Mouse (Mus musculus) liver, embryonic 15.5 days (tissue): ENCODE data around the gene Ppp1r12a. TPM values are rescaled to one million over a fixed set of nuclear protein-coding genes. Genes with fewer than 3 reads are reported as not detected.

Experiments used
- ATAC-seq: fragments of 200-750 bp; cut with Nextera tagmentation; 2 replicates; pipeline ENCODE4 v1.8.0; 2017; ENCODE audit warnings: moderate number of reproducible peaks, mild to moderate bottlenecking, moderate library complexity; ENCODE audit not compliant: insufficient read depth
- H3K27ac ChIP-seq: fragments of 300-500 bp; sonication (generic); replicated peaks from 2 replicates; pipeline ENCODE4 v1.5.1; 2015; ENCODE audit warnings: mild to moderate bottlenecking, inconsistent platforms
- H3K27me3 ChIP-seq: fragments of 300-500 bp; sonication (generic); 2 replicates; pipeline ENCODE4 v1.6.1; 2015; ENCODE audit warnings: mild to moderate bottlenecking, inconsistent platforms
- H3K36me3 ChIP-seq: fragments of 300-500 bp; sonication (generic); replicated peaks from 2 replicates; pipeline ENCODE4 v1.6.1; 2015; ENCODE audit warnings: moderate library complexity, mild to moderate bottlenecking, inconsistent platforms
- H3K4me1 ChIP-seq: fragments of 300-500 bp; sonication (generic); replicated peaks from 2 replicates; pipeline ENCODE4 v1.6.1; 2015; ENCODE audit warnings: inconsistent platforms
- H3K4me2 ChIP-seq: fragments of 300-500 bp; sonication (generic); 2 replicates; pipeline ENCODE4 v1.6.1; 2015; ENCODE audit warnings: moderate library complexity, mild to moderate bottlenecking, inconsistent platforms
- H3K4me3 ChIP-seq: fragments of 300-500 bp; sonication (generic); replicated peaks from 2 replicates; pipeline ENCODE4 v1.5.1; 2015; ENCODE audit warnings: mild to moderate bottlenecking, inconsistent platforms
- H3K9ac ChIP-seq: fragments of 300-500 bp; sonication (generic); 2 replicates; pipeline ENCODE4 v1.6.1; 2015; ENCODE audit warnings: moderate library complexity, mild to moderate bottlenecking, inconsistent platforms
- H3K9me3 ChIP-seq: fragments of 300-500 bp; sonication (generic); replicated peaks from 2 replicates; pipeline ENCODE4 v1.6.1; 2016; ENCODE audit warnings: inconsistent platforms
- WGBS: fragments of 180-500 bp; shearing (Covaris S2); methylation state at CpG from one replicate; pipeline ENCODE4 v1.1.7; 2015; ENCODE audit warnings: mixed read lengths; ENCODE audit not compliant: insufficient replicate concordance; 5-methylcytosine and 5-hydroxymethylcytosine counted together
- polyA plus RNA-seq: library from polyadenylated mRNA; unstranded; fragments of >200 nt; fragmentation: Nextera tagmentation; extraction: Ambion mirVana; gene quantifications from 2 replicates; pipeline ENCODE4 v1.2.1, GENCODE M21; 2015

The Ppp1r12a gene
- polyA plus RNA-seq, 1 experiment from 2014 or later, result 30.4 TPM

DNA sequence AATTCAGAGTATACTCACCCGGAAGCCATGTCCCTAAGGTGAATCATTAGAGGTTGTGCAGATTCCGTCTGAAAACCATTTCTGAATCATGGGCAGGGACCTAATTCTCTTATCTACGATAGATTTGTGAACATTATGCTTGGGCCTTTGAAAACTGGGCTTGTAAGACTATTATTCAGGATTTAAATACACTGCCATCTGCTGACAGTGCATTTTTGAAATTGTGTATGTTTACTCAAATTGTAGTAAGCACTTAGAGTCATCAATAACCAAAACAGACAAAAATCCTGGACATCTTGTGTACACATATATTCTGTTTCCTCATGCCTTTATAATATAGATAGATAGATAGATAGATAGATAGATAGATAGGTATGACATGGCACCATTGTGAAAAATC lies 19.9 kb downstream of the Ppp1r12a start:
- Histone ChIP-seq H3K4me3 (no peak overlapping the region), H3K9me3 (no peaks in the 10 kb centered on the region), H3K4me2 (no peak overlapping the region), H3K27me3 (no peaks in the 10 kb centered on the region), H3K27ac (no peak overlapping the region), H3K9ac (no peak overlapping the region), H3K36me3 (no peaks in the 10 kb centered on the region), H3K4me1 (peaks cover 38% of the 10 kb centered on the region)
- ATAC-seq, result no peak
- 59% methylated on average over 3 of the region's 3 CpGs for WGBS

DNA sequence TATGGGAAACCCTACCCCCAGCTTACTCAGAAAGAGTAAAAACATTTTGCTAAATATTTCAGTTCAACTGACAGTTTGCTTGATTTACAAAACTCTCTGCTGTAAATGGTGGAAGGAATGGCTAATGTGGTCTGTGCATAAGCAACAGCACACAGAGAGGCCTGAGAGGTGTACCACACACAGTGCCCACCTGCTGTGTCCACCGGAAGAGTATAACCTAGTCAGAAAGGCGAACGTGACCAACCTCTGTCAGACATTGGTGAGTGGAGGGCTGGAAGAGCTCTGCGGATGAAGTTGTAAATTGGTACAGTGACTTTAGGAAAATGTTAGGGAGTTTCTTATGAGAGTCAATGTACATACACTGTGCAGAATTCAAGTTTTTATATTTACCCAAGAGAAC lies 20.4 kb downstream of the Ppp1r12a start:
- Histone ChIP-seq H3K27me3 (no peaks in the 10 kb centered on the region), H3K9ac (no peak overlapping the region), H3K27ac (no peak overlapping the region), H3K4me3 (no peak overlapping the region), H3K9me3 (no peaks in the 10 kb centered on the region), H3K4me2 (no peak overlapping the region), H3K36me3 (no peaks in the 10 kb centered on the region), H3K4me1 (peaks cover 38% of the 10 kb centered on the region)
- ATAC-seq, result no peak
- 88% methylated on average over 4 of the region's 4 CpGs for WGBS

DNA sequence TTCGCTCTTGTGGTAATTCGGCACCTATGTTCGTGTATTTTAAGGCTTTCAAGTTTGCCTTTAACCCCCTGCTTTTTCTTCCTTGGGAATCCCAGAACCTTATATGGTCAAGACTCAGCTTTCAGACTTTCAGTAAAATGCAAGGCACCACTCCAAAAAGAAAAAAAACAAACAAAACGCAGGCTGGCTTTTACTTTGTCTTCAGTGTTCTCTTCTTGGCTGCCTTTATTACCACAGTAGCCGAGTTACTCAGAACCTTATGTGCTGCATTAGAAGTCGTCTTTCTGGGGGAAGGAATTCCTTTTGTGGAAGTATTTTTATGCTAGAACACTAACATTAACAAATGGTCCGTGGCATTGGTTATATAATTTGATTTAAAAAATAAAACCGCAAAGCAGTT lies 22.8 kb downstream of the Ppp1r12a start:
- no peak overlapping the region for H3K27ac ChIP-seq
- no peak for ATAC-seq
- no peaks in the 10 kb centered on the region for H3K27me3 ChIP-seq
- H3K9me3 ChIP-seq, result no peaks in the 10 kb centered on the region
- 76% methylated on average over 8 of the region's 8 CpGs for WGBS
- no peaks in the 10 kb centered on the region for H3K36me3 ChIP-seq
- peaks cover 15% of the 10 kb centered on the region for H3K4me1 ChIP-seq
- no peak overlapping the region for H3K4me2 ChIP-seq
- H3K4me3 ChIP-seq, result no peak overlapping the region
- H3K9ac ChIP-seq, result no peak overlapping the region

DNA sequence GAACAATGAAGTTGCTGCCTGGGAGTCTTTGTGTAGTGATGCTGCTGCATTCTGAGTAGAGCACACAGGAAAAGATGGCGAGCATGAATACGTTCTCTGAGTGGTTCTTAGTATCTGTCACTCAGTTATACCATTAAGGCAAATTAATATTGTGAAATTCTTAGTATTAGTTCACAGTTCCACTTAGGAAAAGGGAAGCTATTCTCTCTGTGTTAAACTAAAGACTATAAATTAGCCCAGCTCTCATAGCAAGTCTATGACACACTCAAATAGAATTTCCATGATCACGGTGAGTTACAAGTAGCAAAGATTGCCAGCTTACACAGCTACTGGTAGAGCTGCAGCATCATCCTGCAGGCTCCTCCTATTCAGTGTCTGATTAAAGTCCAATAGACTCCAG lies 23.3 kb downstream of the Ppp1r12a start:
- Histone ChIP-seq H3K36me3 (no peaks in the 10 kb centered on the region), H3K4me3 (no peak overlapping the region), H3K27ac (no peak overlapping the region), H3K4me2 (no peak overlapping the region), H3K9me3 (no peaks in the 10 kb centered on the region), H3K27me3 (no peaks in the 10 kb centered on the region), H3K9ac (no peak overlapping the region), H3K4me1 (peaks cover 13% of the 10 kb centered on the region)
- no peak for ATAC-seq
- 74% methylated on average over 3 of the region's 3 CpGs for WGBS

DNA sequence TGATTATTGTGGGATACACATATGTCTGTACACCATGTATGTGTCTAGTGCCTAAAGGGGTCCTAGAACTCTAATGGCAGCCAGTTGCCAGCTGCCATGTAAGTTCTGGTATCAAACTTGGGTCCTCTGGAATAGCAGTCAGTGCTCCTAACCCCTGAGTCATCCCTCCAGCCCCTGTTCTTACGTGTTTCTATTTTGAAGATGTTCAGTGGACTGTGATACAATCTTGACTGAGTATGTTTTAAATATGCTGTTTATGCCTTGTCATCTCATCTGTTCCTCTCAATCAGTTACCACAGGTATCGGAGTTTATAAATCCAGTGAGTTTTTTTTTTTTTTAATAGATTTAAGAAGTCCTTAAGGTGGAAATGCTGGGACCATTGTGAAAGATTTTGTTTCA lies 27.3 kb downstream of the Ppp1r12a start:
- Histone ChIP-seq H3K9me3 (no peaks in the 10 kb centered on the region), H3K4me2 (no peak overlapping the region), H3K36me3 (no peaks in the 10 kb centered on the region), H3K4me3 (no peak overlapping the region), H3K4me1 (0 out of 2 replicates have a peak, but pooled peaks cover 8% of the 10 kb centered on the region), H3K27ac (no peak overlapping the region), H3K9ac (no peak overlapping the region), H3K27me3 (no peaks in the 10 kb centered on the region)
- WGBS, result 62% methylated on average over 2 of the region's 2 CpGs
- no peak for ATAC-seq

DNA sequence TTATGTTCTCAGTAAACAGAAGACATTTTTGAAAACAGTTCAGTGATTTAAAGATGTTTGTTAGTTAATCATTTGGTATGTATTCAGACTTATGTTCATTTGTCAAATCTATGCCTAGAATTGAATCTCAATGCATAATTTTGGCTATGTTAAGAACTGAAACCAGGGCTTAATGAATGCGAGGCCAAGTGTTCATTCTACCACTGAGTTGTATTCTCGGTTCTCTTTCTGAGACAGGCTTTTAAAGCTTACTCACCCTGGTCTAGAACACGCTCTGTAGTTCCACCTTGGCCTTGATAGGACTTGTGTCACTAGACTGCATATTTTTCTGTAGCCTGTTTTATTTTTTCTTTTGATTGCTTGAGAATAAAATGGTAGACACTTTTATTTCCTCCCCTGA lies 28.0 kb downstream of the Ppp1r12a start:
- H3K27me3 ChIP-seq, result no peaks in the 10 kb centered on the region
- no peak overlapping the region for H3K27ac ChIP-seq
- H3K9ac ChIP-seq, result no peak overlapping the region
- WGBS, result 72% methylated on average over 3 of the region's 3 CpGs
- H3K4me1 ChIP-seq, result peaks cover 8% of the 10 kb centered on the region; the same call in 1 of the 2 replicates
- H3K36me3 ChIP-seq, result no peaks in the 10 kb centered on the region
- H3K9me3 ChIP-seq, result no peaks in the 10 kb centered on the region
- no peak overlapping the region for H3K4me2 ChIP-seq
- no peak for ATAC-seq
- H3K4me3 ChIP-seq, result no peak overlapping the region

DNA sequence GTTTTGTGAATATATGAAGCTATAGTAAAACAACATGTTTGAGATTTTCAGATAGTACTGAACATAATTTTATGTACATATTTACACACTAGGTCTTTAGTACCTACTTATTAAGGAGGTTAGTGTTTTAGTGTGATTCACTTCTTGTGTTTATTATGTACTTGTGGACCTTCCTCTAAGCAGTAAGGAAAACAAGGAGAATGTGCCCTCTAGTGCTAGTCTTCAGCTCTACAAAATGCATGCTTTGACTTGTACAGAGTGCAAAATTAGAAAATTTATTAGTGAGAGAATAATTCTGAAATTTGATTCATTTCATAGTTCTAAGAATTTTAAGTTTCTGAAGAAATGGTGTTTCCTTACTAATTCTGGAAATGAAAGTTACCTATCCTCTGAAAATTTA lies 28.6 kb downstream of the Ppp1r12a start:
- H3K9ac ChIP-seq, result no peak overlapping the region
- no peaks in the 10 kb centered on the region for H3K27me3 ChIP-seq
- no peak overlapping the region for H3K27ac ChIP-seq
- H3K9me3 ChIP-seq, result no peaks in the 10 kb centered on the region
- H3K36me3 ChIP-seq, result no peaks in the 10 kb centered on the region
- H3K4me1 ChIP-seq, result peaks cover 5% of the 10 kb centered on the region; the same call in 1 of the 2 replicates
- H3K4me3 ChIP-seq, result no peak overlapping the region
- no peak overlapping the region for H3K4me2 ChIP-seq
- no peak for ATAC-seq

DNA sequence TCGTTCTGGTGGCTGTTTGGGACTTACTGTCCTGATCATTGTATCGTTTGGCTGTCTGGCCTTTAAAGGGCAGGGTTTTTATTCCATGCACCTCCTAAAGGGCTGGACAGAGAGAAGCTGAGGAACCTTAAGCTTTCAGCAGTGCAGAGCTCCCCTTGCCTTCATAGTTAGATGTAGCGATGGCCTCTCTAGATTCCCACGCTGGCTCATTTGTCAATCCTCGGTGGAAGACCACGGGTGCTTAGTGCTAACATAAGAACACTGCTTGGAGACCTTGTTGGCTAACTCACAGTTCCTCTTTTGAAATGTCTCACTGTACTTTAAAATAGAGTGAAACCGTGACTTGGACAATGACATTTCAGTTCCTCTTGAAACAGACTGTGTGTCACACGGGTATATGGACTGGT lies 29.4 kb downstream of the Ppp1r12a start:
- Histone ChIP-seq H3K36me3 (no peaks in the 10 kb centered on the region), H3K4me3 (no peak overlapping the region), H3K27me3 (no peaks in the 10 kb centered on the region), H3K27ac (peak overlapping the region; percentile 43; the same call in 1 of the 2 replicates), H3K4me2 (peak overlapping the region; percentile 14; the same call in 1 of the 2 replicates), H3K9ac (no peak overlapping the region), H3K9me3 (no peaks in the 10 kb centered on the region), H3K4me1 (peaks cover 4% of the 10 kb centered on the region; the same call in 1 of the 2 replicates)
- peak; percentile 42 for ATAC-seq
- WGBS, result 29% methylated on average over 8 of the region's 8 CpGs

DNA sequence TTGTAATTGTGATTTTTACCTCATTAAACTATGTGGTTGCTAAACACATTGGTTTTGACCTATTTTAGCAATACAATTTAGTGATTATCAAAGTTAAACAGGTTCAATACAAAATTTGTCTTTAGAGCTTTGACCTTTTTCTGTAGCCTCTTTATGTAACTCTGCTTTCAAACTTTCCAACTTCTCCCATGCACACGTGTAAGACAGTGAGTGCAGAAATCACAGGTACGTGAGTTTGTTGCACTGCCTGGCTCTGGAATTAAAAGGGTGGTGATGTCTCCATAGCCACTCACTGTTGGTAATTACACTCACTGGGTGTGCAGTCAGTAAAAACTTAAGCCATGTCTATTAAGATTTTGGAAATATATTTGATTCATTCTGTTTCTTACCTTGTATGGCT lies 30.3 kb downstream of the Ppp1r12a start:
- Histone ChIP-seq H3K36me3 (no peaks in the 10 kb centered on the region), H3K27ac (no peak overlapping the region), H3K4me2 (no peak overlapping the region), H3K4me3 (no peak overlapping the region), H3K4me1 (peaks cover 4% of the 10 kb centered on the region; the same call in 1 of the 2 replicates), H3K9me3 (no peaks in the 10 kb centered on the region), H3K27me3 (no peaks in the 10 kb centered on the region), H3K9ac (no peak overlapping the region)
- no peak for ATAC-seq
- 72% methylated on average over 2 of the region's 2 CpGs for WGBS

DNA sequence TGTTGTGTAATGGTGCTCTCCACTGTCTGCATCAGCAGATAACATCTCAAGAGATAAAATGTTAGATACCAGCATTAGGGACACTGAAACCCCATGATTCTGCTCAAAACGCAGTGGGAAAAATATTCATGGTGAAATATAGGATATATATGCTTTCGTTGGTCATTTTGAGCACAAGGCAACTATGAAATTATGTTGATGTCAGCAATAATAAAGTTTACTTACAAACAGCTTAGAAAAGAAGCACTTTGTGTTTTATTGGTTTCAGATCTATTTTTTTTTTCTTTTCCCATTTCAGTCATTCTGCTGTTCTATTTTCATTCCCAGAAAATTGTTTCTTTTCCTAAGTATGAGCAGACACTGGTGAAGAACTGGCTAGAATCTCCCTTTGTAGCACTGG lies 34.1 kb downstream of the Ppp1r12a start:
- ATAC-seq, result no peak
- H3K4me3 ChIP-seq, result no peak overlapping the region
- H3K36me3 ChIP-seq, result peaks cover 7% of the 10 kb centered on the region; the same call in 1 of the 2 replicates
- no peak overlapping the region for H3K4me2 ChIP-seq
- H3K27me3 ChIP-seq, result no peaks in the 10 kb centered on the region
- no peak overlapping the region for H3K27ac ChIP-seq
- no peak overlapping the region for H3K9ac ChIP-seq
- WGBS, result 83% methylated on average over 2 of the region's 2 CpGs
- H3K4me1 ChIP-seq, result peaks cover 2% of the 10 kb centered on the region; the same call in 1 of the 2 replicates
- no peaks in the 10 kb centered on the region for H3K9me3 ChIP-seq

DNA sequence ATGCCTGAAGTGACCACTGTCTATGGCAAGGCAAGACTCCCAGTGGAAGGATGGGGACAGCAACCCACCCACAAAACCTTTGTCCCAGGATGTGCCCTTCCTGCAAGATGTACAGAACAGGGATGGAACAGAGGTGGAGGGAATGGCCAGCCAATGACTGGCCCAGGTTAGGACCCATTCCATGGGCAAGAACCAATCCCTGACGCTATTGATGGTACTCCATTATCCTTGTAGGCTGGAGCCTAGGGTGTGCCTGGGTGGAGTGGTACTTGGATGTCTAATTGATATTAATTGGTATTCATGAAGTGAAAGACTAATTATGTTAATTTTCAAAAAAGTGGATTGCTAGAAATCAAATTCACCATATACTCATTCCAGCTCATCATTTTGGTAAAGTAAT lies 35.5 kb downstream of the Ppp1r12a start:
- Histone ChIP-seq H3K9me3 (no peaks in the 10 kb centered on the region), H3K9ac (no peak overlapping the region), H3K4me1 (no peaks in the 10 kb centered on the region; the same call in 1 of the 2 replicates), H3K4me2 (no peak overlapping the region), H3K27ac (no peak overlapping the region), H3K36me3 (peaks cover 7% of the 10 kb centered on the region; the same call in 1 of the 2 replicates), H3K4me3 (no peak overlapping the region), H3K27me3 (no peaks in the 10 kb centered on the region)
- no peak for ATAC-seq
- WGBS, result 74% methylated on average over 1 of the region's 1 CpGs

DNA sequence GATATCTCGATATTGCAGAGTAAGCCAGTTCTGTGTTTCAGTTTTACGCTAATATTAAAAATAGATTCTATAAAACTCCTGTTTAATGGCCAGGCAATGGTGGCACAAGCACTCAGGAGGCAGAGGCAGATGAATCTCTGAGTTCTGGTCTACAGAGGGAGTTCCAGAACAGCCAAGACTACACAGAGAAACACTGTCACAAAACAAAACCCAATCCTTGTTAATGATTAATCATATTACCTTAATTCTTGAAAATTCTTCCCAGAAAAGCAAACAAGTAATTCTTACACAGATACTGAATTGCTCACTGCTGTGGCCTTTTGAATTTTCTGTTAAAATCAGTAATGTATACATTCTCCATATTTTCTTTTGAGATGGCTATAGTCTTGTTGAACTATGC lies 37.0 kb downstream of the Ppp1r12a start:
- no peak overlapping the region for H3K4me3 ChIP-seq
- H3K27ac ChIP-seq, result no peak overlapping the region
- H3K36me3 ChIP-seq, result peaks cover 7% of the 10 kb centered on the region; the same call in 1 of the 2 replicates
- no peaks in the 10 kb centered on the region; the same call in 1 of the 2 replicates for H3K4me1 ChIP-seq
- no peak for ATAC-seq
- 66% methylated on average over 2 of the region's 2 CpGs for WGBS
- H3K4me2 ChIP-seq, result no peak overlapping the region
- no peaks in the 10 kb centered on the region for H3K27me3 ChIP-seq
- no peaks in the 10 kb centered on the region for H3K9me3 ChIP-seq
- H3K9ac ChIP-seq, result no peak overlapping the region
